Mouse (Mus musculus): ENCODE measurements around the gene Dhx30. TPM values are rescaled to one million over a fixed set of nuclear protein-coding genes. Genes with fewer than 3 reads are reported as not detected.
"Not testable (repeated sequence)": the region's sequence is repeated elsewhere in the genome, so short reads cannot be mapped to it uniquely, and the experiment has no call there.

Dhx30 gene
- total RNA-seq (2021), result 10 to 100 TPM; 28.7 to 29.9 TPM
- long read RNA-seq, experiment 1, transcript Dhx30-201 (19 exons, 3,806 nt), result major isoform, 5 of 23 reads
- long read RNA-seq, experiment 1, partial matches to known transcripts, result 4 of 23 reads
- long read RNA-seq, experiment 1, other reads (novel, unspliced or antisense), result 12 of 23 reads
- long read RNA-seq, experiment 2, full-length matches to known transcripts, result 16 of 27 reads
- long read RNA-seq, experiment 2, partial matches to known transcripts, result 2 of 27 reads
- long read RNA-seq, experiment 2, other reads (novel, unspliced or antisense), result 9 of 27 reads

GRCm38 (mm10) chr9:110117779-110118139, at the start of gene Dhx30:
Gene Dhx30, minus strand, starts transcription at chr9:110117830.
- DNase-seq, result no peak

GRCm38 (mm10) chr9:110163071-110163470, 45.4 kb upstream of the Dhx30 start:
- no peak for DNase-seq

- DNase-seq, result no peak
Observed at GRCm38 (mm10) chr9:110162441-110162840, 44.8 kb upstream of the Dhx30 start.

DNA sequence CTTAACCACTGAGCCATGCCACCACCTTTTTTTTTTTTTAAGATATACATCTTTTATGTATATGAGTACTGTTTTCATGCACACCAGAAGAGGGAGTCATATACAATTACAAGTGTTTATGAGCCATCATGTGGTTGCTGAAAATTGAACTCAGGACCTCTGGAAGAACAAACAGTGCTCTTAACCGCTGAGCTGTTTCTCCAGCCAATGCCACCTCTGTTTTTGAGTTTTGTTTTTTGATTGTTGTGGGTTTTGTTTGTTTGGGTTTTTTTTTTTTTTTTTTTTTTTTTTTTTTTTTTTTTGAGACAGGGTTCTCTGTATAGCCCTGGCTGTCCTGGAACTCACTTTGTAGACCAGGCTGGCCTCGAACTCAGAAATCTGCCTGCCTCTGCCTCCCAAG, 42.9 kb upstream of the Dhx30 start:
- not testable (repeated sequence) for DNase-seq

- DNase-seq, result no peak
Observed at GRCm38 (mm10) chr9:110159036-110159435, 41.4 kb upstream of the Dhx30 start.

DNA sequence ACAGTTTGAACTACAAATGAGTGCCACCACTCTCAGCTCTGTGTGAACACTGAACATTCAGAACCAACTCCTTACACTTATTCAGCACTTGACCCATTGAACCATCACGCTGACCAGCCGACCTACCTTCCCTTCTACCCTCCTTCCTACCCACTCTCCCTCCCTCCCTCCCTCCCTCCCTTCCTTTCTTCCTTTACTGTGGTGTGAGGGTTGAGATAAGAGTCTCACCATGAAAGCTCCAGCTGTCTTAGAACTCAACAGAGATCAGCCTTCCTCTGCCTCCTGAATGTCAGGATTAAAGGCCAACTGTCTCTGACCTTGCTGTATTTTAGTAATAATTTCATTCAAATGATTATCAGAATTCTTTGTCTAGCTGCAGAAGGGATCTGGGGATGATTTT, 31.0 kb upstream of the Dhx30 start:
- DNase-seq, result no peak

- no peak for DNase-seq
Observed at GRCm38 (mm10) chr9:110142097-110142496, 24.5 kb upstream of the Dhx30 start.

- DNase-seq, result no peak
Observed at GRCm38 (mm10) chr9:110139119-110139518, 21.5 kb upstream of the Dhx30 start.

GRCm38 (mm10) chr9:110134176-110134575, 16.5 kb upstream of the Dhx30 start:
- no peak for DNase-seq

DNA sequence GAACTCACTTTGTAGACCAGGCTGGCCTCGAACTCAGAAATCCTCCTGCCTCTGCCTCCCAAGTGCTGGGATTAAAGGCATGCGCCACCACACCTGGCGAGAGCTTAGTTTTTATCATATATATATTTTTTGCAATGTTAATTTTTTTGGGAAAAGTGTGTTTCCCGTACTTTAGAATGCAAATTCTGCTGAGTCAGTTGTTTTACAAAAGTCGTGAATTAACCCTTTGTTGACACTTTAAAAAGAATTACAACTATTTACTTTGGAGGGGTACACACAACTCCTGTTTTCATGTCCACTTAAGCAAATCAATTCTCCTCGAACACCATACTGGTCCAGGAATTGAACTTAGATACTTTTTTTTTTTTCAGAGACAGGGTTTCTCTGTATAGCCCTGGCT, 15.3 kb upstream of the Dhx30 start:
- no peak for DNase-seq

DNA sequence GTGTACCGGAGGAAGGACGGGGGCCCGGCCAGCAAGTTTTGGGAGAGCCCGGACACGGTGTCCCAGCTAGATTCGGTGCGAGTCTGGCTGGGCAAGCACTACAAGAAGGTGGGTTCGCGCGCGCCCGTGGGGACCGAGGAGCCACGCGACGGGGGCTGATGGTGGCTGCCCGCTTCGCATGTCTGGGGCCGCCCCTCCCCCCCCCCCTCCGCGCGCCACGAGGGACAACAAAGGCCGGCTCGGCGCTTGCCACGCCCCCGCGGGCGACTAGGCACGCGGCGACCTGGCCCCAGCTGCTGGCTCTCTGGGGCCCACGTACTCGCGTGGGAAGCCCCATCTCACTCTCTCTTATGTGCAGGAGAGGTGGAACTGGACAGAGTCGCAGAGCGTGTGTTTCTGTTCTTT, 14.6 kb upstream of the Dhx30 start:
- DNase-seq, result no peak

- peak; percentile 99 for DNase-seq
Observed at GRCm38 (mm10) chr9:110131525-110132197, 14.0 kb upstream of the Dhx30 start.

DNA sequence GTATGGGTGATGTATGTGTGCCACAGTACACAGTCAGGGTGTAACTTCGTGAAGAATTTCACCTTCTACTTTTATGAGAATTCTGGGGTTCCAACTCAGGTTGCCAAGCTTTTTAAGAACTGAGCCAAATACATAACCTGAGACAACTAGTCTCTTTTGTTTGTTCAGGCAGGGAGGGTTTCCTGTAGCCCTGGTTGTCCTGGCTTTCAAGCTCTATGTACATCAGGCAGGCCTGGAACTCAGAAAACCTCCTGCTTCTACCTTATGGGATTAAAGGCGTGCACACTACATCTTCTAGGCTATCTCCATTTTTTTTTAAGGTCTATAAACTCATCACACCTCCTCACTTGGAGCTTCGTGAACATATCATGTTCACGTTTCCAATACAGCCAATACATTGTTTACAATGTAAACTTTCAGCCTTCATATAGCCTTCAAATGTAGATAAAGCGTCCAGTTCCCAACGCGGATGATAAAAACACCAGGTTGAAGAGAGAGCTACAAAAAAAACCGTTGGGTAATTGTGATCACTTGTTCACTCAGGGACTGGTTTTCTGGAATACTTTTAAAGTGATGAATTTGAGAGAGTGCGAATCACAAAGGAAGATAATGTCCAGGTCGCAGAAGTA, 13.4 kb upstream of the Dhx30 start:
- DNase-seq, result no peak

GRCm38 (mm10) chr9:110124008-110124540, 6.4 kb upstream of the Dhx30 start:
- not testable (repeated sequence) for DNase-seq

DNA sequence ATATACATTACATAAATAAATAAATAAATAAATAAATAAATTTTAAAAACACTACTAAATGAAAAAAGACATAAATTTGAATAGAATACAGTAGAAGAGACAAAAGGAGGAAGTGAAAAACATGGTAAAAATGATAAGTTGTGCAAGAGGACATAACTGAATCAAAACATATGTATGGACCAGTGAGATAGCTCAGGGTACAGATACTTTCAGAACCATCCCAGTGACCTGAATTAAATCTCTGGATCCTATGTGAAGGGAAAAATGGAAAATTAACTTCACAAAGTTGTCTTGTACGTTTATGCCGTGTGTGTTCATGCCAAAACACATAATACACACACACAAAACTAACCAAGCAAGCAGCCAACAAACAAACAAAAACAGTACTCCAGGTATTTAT, 5.7 kb upstream of the Dhx30 start:
- DNase-seq, result no peak

DNA sequence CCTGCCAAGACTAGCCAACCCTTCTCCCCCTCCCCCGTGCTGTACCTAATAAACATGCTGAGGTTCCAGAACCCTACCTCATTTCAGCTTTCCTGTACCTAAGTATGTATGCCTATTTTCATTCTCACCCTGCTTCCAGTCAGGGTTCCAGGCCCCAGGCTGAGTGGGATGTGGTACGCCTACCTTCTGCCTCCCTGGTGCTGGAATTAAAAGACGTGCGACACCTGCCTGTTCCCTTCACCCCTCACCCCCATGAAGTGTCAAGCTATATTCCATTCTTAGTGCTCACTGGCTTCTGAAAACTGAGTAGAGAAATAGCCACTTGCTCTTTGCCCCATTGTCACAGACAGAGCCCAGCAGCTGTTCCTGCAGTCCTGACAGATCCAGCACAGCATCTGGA, 3.8 kb upstream of the Dhx30 start:
- DNase-seq, result no peak

GRCm38 (mm10) chr9:110118249-110118648, 619 bp upstream of the Dhx30 start:
- no peak for DNase-seq

GRCm38 (mm10) chr9:110116977-110117778, 452 bp downstream of the Dhx30 start, which contains the start of gene Smarcc1:
Gene Smarcc1, plus strand, starts transcription at chr9:110117708.
- peak; percentile 88 for DNase-seq

- no peak for DNase-seq
Observed at GRCm38 (mm10) chr9:110116353-110116976, 1.2 kb downstream of the Dhx30 start.

GRCm38 (mm10) chr9:110100627-110101600, 16.7 kb downstream of the Dhx30 start:
- peak; percentile 84 for DNase-seq

- no peak for DNase-seq
Observed at GRCm38 (mm10) chr9:110097791-110098190, 19.8 kb downstream of the Dhx30 start.

Data from gastrocnemius, postnatal 25 days (tissue).